Mouse (Mus musculus): ENCODE data around the gene Dcakd. TPM values are rescaled to one million over a fixed set of nuclear protein-coding genes. Genes with fewer than 3 reads are reported as not detected.
"Not testable (repeated sequence)": the region's sequence is repeated elsewhere in the genome, so short reads cannot be mapped to it uniquely, and the experiment has no call there.

Gene Dcakd
- polyA plus RNA-seq, 1 experiment from 2014 or later: 276 TPM

- not testable (repeated sequence) for H3K4me1 ChIP-seq (replicated peaks; ENCODE audit: control insufficient read depth, insufficient read depth, low read length); DNase-seq (ENCODE audit: low spot score); H3K4me2 ChIP-seq (ENCODE audit: low read depth, low read length, severe bottlenecking); H3K36me3 ChIP-seq (ENCODE audit: control insufficient read depth, insufficient read depth, low read length); ATAC-seq (replicated peaks; ENCODE audit: low FRiP score); H3K4me3 ChIP-seq (ENCODE audit: low read depth, low read length); H3K27ac ChIP-seq (ENCODE audit: low read depth, low read length); H3K27me3 ChIP-seq (ENCODE audit: control insufficient read depth, insufficient read depth, low read length); H3K9ac ChIP-seq (ENCODE audit: low read length); H3K9me3 ChIP-seq (ENCODE audit: control insufficient read depth, low read length)
- WGBS: 87% methylated on average over 9 of the region's 9 CpGs
Measured at GRCm38 (mm10) chr11:102975966-102976365, 52.2 kb downstream of the Dcakd start.

GRCm38 (mm10) chr11:102972326-102972725, 55.8 kb downstream of the Dcakd start:
- no peaks in the 10 kb centered on the region for H3K36me3 ChIP-seq (ENCODE audit: control insufficient read depth, insufficient read depth, low read length)
- DNase-seq (ENCODE audit: low spot score) (no peak), ATAC-seq (replicated peaks; ENCODE audit: low FRiP score) (no peak)
- 77% methylated on average over 1 of the region's 1 CpGs for WGBS
- no peak overlapping the region for H3K27ac ChIP-seq (ENCODE audit: low read depth, low read length)
- H3K4me2 ChIP-seq (ENCODE audit: low read depth, low read length, severe bottlenecking): no peak overlapping the region
- H3K9me3 ChIP-seq (ENCODE audit: control insufficient read depth, low read length): no peaks in the 10 kb centered on the region
- no peaks in the 10 kb centered on the region for H3K27me3 ChIP-seq (ENCODE audit: control insufficient read depth, insufficient read depth, low read length)
- no peak overlapping the region for H3K9ac ChIP-seq (ENCODE audit: low read length)
- H3K4me1 ChIP-seq (replicated peaks; ENCODE audit: control insufficient read depth, insufficient read depth, low read length): no peaks in the 10 kb centered on the region
- no peak overlapping the region for H3K4me3 ChIP-seq (ENCODE audit: low read depth, low read length)

- H3K4me1 ChIP-seq (replicated peaks; ENCODE audit: control insufficient read depth, insufficient read depth, low read length): no peaks in the 10 kb centered on the region
- no peak overlapping the region for H3K27ac ChIP-seq (ENCODE audit: low read depth, low read length)
- H3K9ac ChIP-seq (ENCODE audit: low read length): no peak overlapping the region
- no peaks in the 10 kb centered on the region for H3K27me3 ChIP-seq (ENCODE audit: control insufficient read depth, insufficient read depth, low read length)
- ATAC-seq (replicated peaks; ENCODE audit: low FRiP score) (no peak), DNase-seq (ENCODE audit: low spot score) (no peak)
- no peaks in the 10 kb centered on the region for H3K36me3 ChIP-seq (ENCODE audit: control insufficient read depth, insufficient read depth, low read length)
- H3K4me2 ChIP-seq (ENCODE audit: low read depth, low read length, severe bottlenecking): no peak overlapping the region
- WGBS: 62% methylated on average over 5 of the region's 5 CpGs
- no peaks in the 10 kb centered on the region for H3K9me3 ChIP-seq (ENCODE audit: control insufficient read depth, low read length)
- no peak overlapping the region for H3K4me3 ChIP-seq (ENCODE audit: low read depth, low read length)
Measured at GRCm38 (mm10) chr11:102971604-102972003, 56.5 kb downstream of the Dcakd start.

- no peaks in the 10 kb centered on the region for H3K27me3 ChIP-seq (ENCODE audit: control insufficient read depth, insufficient read depth, low read length)
- no peak overlapping the region for H3K9ac ChIP-seq (ENCODE audit: low read length)
- ATAC-seq (replicated peaks; ENCODE audit: low FRiP score): no peak
- no peak overlapping the region for H3K4me3 ChIP-seq (ENCODE audit: low read depth, low read length)
- no peaks in the 10 kb centered on the region for H3K36me3 ChIP-seq (ENCODE audit: control insufficient read depth, insufficient read depth, low read length)
- H3K27ac ChIP-seq (ENCODE audit: low read depth, low read length): no peak overlapping the region
- H3K9me3 ChIP-seq (ENCODE audit: control insufficient read depth, low read length): no peaks in the 10 kb centered on the region
- WGBS: 74% methylated on average over 16 of the region's 16 CpGs
- peaks cover 11% of the 10 kb centered on the region; the same call in 1 of the 2 replicates for H3K4me1 ChIP-seq (replicated peaks; ENCODE audit: control insufficient read depth, insufficient read depth, low read length)
- no peak overlapping the region for H3K4me2 ChIP-seq (ENCODE audit: low read depth, low read length, severe bottlenecking)
- DNase-seq (ENCODE audit: low spot score): no peak
Measured at GRCm38 (mm10) chr11:102964547-102965091, 63.5 kb downstream of the Dcakd start.

- H3K36me3 ChIP-seq (ENCODE audit: control insufficient read depth, insufficient read depth, low read length): no peaks in the 10 kb centered on the region
- no peaks in the 10 kb centered on the region for H3K27me3 ChIP-seq (ENCODE audit: control insufficient read depth, insufficient read depth, low read length)
- ATAC-seq (replicated peaks; ENCODE audit: low FRiP score): peak; percentile 48; the same call in 1 of the 2 replicates
- peak overlapping the region; percentile 84 for H3K27ac ChIP-seq (ENCODE audit: low read depth, low read length)
- peak overlapping the region; percentile 44 for H3K4me2 ChIP-seq (ENCODE audit: low read depth, low read length, severe bottlenecking)
- peaks cover 11% of the 10 kb centered on the region; the same call in 1 of the 2 replicates for H3K4me1 ChIP-seq (replicated peaks; ENCODE audit: control insufficient read depth, insufficient read depth, low read length)
- WGBS: 13% methylated on average over 24 of the region's 24 CpGs
- no peak overlapping the region for H3K4me3 ChIP-seq (ENCODE audit: low read depth, low read length)
- no peaks in the 10 kb centered on the region for H3K9me3 ChIP-seq (ENCODE audit: control insufficient read depth, low read length)
- H3K9ac ChIP-seq (ENCODE audit: low read length): peak overlapping the region; percentile 57
- DNase-seq (ENCODE audit: low spot score): no peak
Measured at GRCm38 (mm10) chr11:102963855-102964546, 64.1 kb downstream of the Dcakd start.

- ATAC-seq (replicated peaks; ENCODE audit: low FRiP score): peak; percentile 81
- peak; percentile 71 for DNase-seq (ENCODE audit: low spot score)
- Histone ChIP-seq H3K27me3 (ENCODE audit: control insufficient read depth, insufficient read depth, low read length) (no peaks in the 10 kb centered on the region), H3K4me2 (ENCODE audit: low read depth, low read length, severe bottlenecking) (peak overlapping the region; percentile 44), H3K4me3 (ENCODE audit: low read depth, low read length) (peak overlapping the region; percentile 13; the same call in 1 of the 2 replicates), H3K9me3 (ENCODE audit: control insufficient read depth, low read length) (no peaks in the 10 kb centered on the region), H3K9ac (ENCODE audit: low read length) (peak overlapping the region; percentile 57), H3K36me3 (ENCODE audit: control insufficient read depth, insufficient read depth, low read length) (no peaks in the 10 kb centered on the region), H3K4me1 (replicated peaks; ENCODE audit: control insufficient read depth, insufficient read depth, low read length) (peaks cover 11% of the 10 kb centered on the region; the same call in 1 of the 2 replicates), H3K27ac (ENCODE audit: low read depth, low read length) (peak overlapping the region; percentile 84)
- 4% methylated on average over 16 of the region's 16 CpGs for WGBS
Measured at GRCm38 (mm10) chr11:102963246-102963854, 64.8 kb downstream of the Dcakd start.

GRCm38 (mm10) chr11:102962861-102963245, 65.3 kb downstream of the Dcakd start:
- H3K4me2 ChIP-seq (ENCODE audit: low read depth, low read length, severe bottlenecking): peak overlapping the region; percentile 44
- H3K27me3 ChIP-seq (ENCODE audit: control insufficient read depth, insufficient read depth, low read length): no peaks in the 10 kb centered on the region
- H3K36me3 ChIP-seq (ENCODE audit: control insufficient read depth, insufficient read depth, low read length): no peaks in the 10 kb centered on the region
- no peaks in the 10 kb centered on the region for H3K9me3 ChIP-seq (ENCODE audit: control insufficient read depth, low read length)
- no peak overlapping the region for H3K9ac ChIP-seq (ENCODE audit: low read length)
- ATAC-seq (replicated peaks; ENCODE audit: low FRiP score) (peak; percentile 13; the same call in 1 of the 2 replicates), DNase-seq (ENCODE audit: low spot score) (no peak)
- peaks cover 11% of the 10 kb centered on the region; the same call in 1 of the 2 replicates for H3K4me1 ChIP-seq (replicated peaks; ENCODE audit: control insufficient read depth, insufficient read depth, low read length)
- no peak overlapping the region for H3K4me3 ChIP-seq (ENCODE audit: low read depth, low read length)
- peak overlapping the region; percentile 84 for H3K27ac ChIP-seq (ENCODE audit: low read depth, low read length)
- 16% methylated on average over 7 of the region's 7 CpGs for WGBS

- Histone ChIP-seq H3K27ac (ENCODE audit: low read depth, low read length) (no peak overlapping the region), H3K27me3 (ENCODE audit: control insufficient read depth, insufficient read depth, low read length) (no peaks in the 10 kb centered on the region), H3K4me1 (replicated peaks; ENCODE audit: control insufficient read depth, insufficient read depth, low read length) (peaks cover 11% of the 10 kb centered on the region; the same call in 1 of the 2 replicates), H3K36me3 (ENCODE audit: control insufficient read depth, insufficient read depth, low read length) (no peaks in the 10 kb centered on the region), H3K9ac (ENCODE audit: low read length) (no peak overlapping the region), H3K4me3 (ENCODE audit: low read depth, low read length) (no peak overlapping the region), H3K4me2 (ENCODE audit: low read depth, low read length, severe bottlenecking) (no peak overlapping the region), H3K9me3 (ENCODE audit: control insufficient read depth, low read length) (no peaks in the 10 kb centered on the region)
- no peak for DNase-seq (ENCODE audit: low spot score)
- 92% methylated on average over 4 of the region's 4 CpGs for WGBS
- no peak for ATAC-seq (replicated peaks; ENCODE audit: low FRiP score)
Measured at GRCm38 (mm10) chr11:102961082-102961481, 67.1 kb downstream of the Dcakd start.

Data from forebrain, embryonic 11.5 days (tissue).